Mouse (Mus musculus): ENCODE data around the gene Hivep3.
A peak's percentile ranks its signal among the peaks of the same experiment; 100 is the strongest.

The Hivep3 gene

GRCm38 (mm10) chr4:120083700-120084099 lies 350.1 kb downstream of the Hivep3 start:
- no peak for DNase-seq (ENCODE audit: extremely low spot score, low spot score)

DNA sequence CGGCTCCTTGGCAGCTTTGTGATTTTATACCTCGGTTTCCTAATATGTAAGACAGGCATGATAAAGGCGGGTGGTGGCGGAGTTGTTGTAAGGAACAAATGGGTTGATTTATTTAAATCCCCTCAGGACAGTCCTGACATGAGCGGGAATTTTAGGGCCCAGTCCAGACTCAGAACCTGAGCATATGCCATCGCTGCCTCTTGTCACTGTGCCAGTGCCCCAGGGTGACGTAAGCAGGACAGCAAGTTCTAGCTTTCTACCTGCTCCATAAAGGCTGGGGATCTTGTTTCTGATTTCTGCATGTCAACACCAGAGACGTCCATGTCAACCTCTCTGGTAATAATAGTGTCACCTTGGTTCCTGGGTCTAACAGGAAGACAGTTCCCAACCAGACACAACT lies 356.0 kb downstream of the Hivep3 start:
- no peak for DNase-seq (ENCODE audit: extremely low spot score, low spot score)

DNA sequence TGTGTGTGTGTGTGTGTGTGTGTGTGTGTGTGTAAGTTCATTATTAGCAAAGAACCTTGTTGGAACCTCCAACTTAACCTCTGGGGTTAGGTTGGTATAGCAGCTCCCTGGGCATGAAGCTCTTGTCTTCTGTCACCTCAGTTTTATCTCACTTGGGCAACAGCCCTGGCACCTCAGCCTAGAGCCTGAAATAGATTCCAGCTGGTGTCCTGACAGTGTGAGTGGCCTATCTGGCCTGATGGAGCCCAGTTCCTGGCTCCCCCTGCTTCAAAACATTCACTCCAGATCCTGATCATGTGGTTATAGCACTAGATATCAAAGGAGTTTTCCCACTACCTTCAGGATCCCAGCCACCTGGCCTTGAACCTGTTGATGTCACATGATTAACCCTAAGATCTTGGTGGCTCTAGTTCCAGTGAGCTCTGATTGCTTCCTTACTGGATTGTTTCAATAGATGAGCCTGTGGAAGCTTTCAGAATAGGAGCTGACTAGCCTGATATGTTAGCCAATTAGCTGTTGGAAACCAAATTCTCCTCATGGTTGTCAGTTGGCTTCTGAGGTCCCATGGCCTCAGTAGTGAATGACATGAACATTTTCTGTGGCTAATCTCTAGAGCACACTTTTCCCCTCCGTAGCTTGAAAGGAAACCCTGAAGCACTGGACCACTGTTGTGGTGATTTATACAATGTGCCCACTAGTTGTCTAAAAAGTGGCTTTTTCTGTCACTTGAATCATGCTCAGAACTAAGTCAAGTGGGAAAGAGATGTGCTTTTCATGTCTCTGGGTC lies 358.6 kb downstream of the Hivep3 start:
- no peak for DNase-seq (ENCODE audit: extremely low spot score, low spot score)

GRCm38 (mm10) chr4:120096935-120097334 lies 363.4 kb downstream of the Hivep3 start:
- no peak for DNase-seq (ENCODE audit: extremely low spot score, low spot score)

DNA sequence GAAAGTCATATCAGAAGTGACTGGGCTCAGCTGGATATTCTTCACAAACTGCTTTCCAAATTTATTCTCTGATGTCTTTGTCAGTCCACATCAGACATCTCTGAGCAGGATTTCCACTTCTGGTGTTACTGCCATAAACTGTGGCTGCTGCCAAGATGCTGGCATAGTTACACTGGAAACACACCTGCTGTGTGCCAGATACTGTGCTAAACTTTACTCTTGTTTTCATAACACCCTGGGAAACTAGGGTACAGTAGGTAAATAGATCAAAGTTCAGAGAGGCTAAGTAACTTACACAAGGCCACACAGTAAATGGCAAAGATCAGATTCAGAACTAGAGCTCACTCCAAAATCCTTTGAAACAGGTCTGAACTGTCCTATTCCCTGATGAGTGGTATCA lies 367.6 kb downstream of the Hivep3 start:
- DNase-seq (ENCODE audit: extremely low spot score, low spot score), result no peak

DNA sequence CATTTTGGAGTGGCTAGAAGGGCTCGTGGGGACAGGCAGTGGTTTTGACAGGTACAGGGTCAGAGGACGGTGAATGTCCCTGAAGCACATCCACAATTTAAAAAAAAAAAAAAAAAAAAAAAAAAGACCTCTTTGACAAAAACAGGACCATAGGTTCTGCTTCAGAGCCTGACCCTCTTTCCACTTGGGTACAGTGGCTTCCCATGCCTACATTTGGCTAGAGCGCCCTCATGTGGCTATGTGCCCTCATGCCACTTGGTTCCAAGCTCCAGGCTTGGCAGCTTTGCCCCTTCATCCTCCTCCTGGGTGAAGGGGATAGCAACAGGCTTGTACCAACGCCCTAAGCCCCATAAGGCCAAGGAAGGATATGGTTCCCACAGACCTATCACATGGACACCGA lies 371.0 kb downstream of the Hivep3 start:
- DNase-seq (ENCODE audit: extremely low spot score, low spot score), result peak; percentile 54

- no peak for DNase-seq (ENCODE audit: extremely low spot score, low spot score)
Observed at GRCm38 (mm10) chr4:120106362-120106761, 372.8 kb downstream of the Hivep3 start.

DNA sequence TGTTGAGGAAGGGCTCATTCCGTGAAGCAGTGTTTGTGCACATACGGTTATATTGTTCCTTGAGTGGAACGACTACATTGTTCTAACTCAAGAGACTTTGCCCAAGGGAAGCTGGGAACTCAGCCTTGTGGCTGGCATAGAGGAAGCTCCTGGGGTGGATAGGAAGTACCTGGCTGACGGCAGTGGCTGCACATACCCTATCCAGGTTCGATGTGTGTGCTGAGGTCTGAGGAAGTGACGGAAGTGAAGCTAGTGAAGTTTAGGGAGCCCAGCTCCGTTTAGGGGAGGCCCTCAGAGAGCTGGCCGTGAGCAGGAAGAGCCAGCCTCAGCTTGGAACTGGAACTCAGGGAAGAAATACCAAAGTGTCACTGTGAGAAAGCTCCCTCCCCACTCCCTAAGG lies 374.2 kb downstream of the Hivep3 start:
- DNase-seq (ENCODE audit: extremely low spot score, low spot score), result no peak

DNA sequence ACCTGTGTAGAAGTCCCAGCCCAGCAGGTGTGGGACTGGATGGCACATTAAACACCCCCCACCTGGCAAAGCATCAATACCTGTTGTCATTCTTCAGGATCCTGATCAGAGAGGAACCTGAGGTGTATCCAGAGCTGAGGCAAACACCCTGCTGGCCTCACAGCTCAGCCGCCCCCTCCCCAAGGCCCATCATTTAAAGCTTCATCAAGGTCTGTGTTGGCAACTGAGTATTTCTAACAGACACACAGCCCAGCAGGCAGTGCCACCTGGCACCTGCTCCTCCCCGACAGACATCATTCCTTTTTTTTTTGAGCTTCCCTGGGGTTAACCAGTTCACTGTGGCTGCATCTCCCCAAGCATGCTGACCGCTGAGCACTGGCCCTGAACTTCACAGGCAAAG lies 381.9 kb downstream of the Hivep3 start:
- DNase-seq (ENCODE audit: extremely low spot score, low spot score), result no peak

DNA sequence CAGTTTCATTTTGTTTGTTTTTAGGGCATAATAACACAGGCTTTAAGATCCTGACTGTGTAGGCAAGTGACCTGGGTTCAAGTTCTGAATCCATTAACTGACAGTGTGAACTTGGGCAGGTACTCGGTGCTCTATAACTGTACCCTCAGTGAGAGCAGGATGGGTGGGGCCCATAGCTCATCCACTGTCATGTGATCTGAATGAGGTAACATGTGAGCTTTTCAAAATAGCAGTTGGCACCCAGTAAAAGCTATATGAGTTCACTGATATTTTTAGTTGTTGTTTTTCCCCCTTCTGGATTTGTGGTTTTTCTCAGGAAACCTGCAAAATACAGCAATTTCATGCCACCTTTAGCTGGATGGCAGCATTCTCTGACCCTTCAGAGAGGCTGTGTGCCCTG lies 382.7 kb downstream of the Hivep3 start:
- DNase-seq (ENCODE audit: extremely low spot score, low spot score), result no peak

- peak; percentile 48 for DNase-seq (ENCODE audit: extremely low spot score, low spot score)
Observed at GRCm38 (mm10) chr4:120120276-120120675, 386.7 kb downstream of the Hivep3 start.

- DNase-seq (ENCODE audit: extremely low spot score, low spot score), result no peak
Observed at GRCm38 (mm10) chr4:120124656-120125055, 391.1 kb downstream of the Hivep3 start.

DNA sequence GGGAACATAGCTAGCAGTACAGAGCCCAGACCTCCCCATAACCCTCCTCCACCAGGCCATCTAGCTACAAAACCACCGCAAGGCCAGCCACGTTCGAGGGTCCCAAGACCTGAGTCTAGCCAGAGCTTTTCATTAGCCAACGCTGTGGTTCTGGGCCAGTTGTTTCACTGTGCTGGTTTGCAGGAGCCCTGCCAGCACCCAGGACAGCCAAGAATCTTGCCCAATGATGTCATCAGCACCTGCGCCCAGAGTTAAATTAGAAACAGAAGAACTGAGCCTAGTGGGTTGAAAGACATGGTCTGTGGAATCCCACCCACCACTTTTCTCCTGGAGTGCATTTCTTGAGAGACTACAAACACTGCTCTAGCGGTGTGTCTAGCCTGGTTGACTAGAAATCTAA lies 392.5 kb downstream of the Hivep3 start:
- DNase-seq (ENCODE audit: extremely low spot score, low spot score), result no peak

DNA sequence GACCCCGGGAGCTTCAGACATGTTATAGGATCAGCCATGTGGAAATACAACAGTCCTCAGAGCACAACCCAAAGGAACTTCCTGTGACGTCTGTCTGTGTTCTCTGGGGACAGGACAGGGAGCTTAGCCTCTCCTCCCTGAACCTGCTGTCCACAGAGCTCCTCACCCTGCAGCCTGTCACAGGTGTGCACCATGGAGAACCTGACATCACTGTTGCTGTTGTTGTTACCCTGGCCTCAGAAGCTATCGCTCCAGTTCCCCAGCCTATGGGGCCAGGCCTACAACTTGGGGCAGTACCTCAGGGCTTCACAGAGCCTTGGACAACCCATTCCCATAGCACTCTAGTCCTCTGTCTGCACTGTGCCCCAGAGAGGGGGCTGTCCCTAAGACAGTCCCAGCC lies 393.7 kb downstream of the Hivep3 start:
- DNase-seq (ENCODE audit: extremely low spot score, low spot score), result no peak

- no peak for DNase-seq (ENCODE audit: extremely low spot score, low spot score)
Observed at GRCm38 (mm10) chr4:120128033-120128432, 394.4 kb downstream of the Hivep3 start.

- peak; percentile 60 for DNase-seq (ENCODE audit: extremely low spot score, low spot score)
Observed at GRCm38 (mm10) chr4:120129233-120129885, 395.8 kb downstream of the Hivep3 start.

GRCm38 (mm10) chr4:120130926-120131325 lies 397.3 kb downstream of the Hivep3 start:
- DNase-seq (ENCODE audit: extremely low spot score, low spot score), result no peak

DNA sequence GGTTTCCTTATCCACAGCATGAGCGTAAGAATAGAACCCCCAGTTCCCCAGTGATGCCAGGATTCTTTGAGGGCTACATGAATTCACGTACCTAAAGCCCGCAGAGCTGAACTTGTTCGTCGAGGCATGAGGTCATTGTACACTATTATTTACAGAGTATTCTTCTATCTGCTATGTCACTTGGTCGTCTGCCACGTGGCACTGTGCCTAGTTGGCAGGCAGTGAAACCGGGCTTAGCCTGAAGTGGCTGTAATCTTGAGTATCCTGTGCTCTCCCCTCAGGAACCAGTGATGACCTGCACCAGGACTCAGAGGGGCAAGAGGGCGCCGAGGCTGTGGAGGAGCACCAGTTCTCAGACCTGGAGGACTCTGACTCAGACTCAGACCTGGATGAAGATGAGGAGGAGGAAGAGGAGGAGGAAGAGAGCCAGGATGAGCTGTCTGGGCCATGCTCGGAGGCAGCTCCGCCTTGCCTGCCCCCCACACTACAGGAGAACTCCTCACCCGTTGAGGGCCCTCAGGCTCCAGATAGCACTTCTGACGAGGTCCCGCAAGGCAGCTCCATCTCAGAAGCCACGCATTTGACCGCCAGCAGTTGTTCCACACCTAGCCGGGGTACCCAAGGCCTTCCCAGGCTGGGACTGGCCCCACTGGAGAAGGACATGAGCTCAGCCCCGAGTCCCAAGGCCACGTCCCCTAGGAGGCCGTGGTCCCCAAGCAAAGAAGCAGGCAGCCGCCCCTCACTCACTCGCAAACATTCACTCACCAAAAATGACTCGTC lies 398.0 kb downstream of the Hivep3 start:
- DNase-seq (ENCODE audit: extremely low spot score, low spot score), result no peak

DNA sequence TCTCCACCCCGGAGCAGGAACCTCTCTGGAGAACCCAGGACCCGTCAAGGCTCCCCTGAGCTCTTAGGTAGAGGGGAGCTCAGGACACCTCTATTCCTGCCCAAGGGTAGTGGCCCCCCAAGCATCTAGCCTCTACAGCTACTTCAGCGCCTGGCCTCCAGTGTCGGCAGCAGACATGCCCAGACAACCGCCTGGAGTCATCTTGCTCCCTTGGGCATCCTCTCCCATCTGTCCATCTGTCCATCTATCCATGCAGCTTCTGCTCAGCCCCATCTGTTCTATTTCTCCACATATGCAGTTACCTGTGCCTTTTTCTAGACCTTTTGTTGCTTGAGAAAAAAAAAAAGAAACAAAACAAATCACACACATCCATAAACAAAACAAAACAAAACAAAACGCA lies 400.6 kb downstream of the Hivep3 start:
- no peak for DNase-seq (ENCODE audit: extremely low spot score, low spot score)

DNA sequence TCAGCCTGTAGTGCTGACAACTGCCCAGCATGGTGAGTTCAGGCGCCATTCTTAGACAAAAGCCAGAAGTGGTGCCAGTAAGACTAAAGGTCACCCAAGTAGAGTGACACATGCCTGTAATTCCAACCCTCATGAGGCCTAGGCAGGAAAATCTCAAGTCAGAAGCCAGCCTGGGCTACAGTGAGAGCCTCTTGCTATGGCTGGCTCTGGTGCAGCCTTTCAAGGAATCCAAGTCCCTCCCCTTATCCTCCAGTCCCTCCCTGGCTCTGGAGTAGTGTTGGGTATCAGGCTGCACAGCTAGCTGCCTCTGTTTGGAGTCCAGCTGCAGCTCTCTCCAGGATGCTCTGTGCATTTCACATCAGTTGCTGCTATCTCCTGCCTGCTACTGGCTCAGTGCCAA lies 408.2 kb downstream of the Hivep3 start:
- DNase-seq (ENCODE audit: extremely low spot score, low spot score), result no peak

DNA sequence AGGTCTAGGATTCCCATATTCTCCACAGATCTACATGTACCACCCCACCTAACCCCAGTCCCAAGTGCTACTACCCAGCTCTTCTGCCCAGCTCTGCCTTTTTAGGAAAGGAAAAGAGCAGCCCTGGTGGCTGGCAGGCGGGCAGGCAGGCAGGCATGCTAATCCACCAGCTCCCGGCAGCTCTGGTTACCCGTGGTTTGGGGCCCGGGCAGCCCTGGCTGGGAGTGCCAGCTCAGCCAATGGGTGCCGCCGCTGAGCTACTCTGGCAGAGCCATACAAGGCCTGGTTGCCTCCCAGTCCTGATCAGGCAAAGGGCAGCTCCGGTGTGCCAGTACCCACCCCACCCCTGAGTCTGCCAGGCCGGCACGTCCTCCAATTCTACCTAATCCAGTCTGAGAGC lies 409.3 kb downstream of the Hivep3 start:
- no peak for DNase-seq (ENCODE audit: extremely low spot score, low spot score)

- no peak for DNase-seq (ENCODE audit: extremely low spot score, low spot score)
Observed at GRCm38 (mm10) chr4:120144343-120144742, 410.8 kb downstream of the Hivep3 start.
